Mouse (Mus musculus) hindbrain, postnatal 0 days (tissue): ENCODE results near the gene Slc29a3. TPM values are rescaled to one million over a fixed set of nuclear protein-coding genes. Genes with fewer than 3 reads are reported as not detected.

Experiments
- ATAC-seq: fragments of 200-750 bp; cut with Nextera tagmentation; 2 replicates; pipeline ENCODE4 v1.8.0; 2017; ENCODE audit warnings: mild to moderate bottlenecking, moderate TSS enrichment, moderate library complexity
- DNase-seq: peaks from one replicate; pipeline ENCODE4 v3.0.0-alpha.2; 2015; ENCODE audit warnings: low spot score
- H3K27ac ChIP-seq: fragments of 300-500 bp; sonication (generic); 2 replicates; pipeline ENCODE4 v1.5.1; 2014; ENCODE audit warnings: mild to moderate bottlenecking
- H3K27me3 ChIP-seq: fragments of 300-500 bp; sonication (generic); 2 replicates; pipeline ENCODE4 v1.6.1; 2014; ENCODE audit warnings: low read length, mixed read lengths; ENCODE audit not compliant: insufficient read depth
- H3K36me3 ChIP-seq: fragments of 300-500 bp; sonication (generic); 2 replicates; pipeline ENCODE4 v1.6.1; 2014; ENCODE audit warnings: low read length, mixed read lengths; ENCODE audit not compliant: insufficient read depth
- H3K4me1 ChIP-seq: fragments of 300-500 bp; sonication (generic); 2 replicates; pipeline ENCODE4 v1.6.1; 2014; ENCODE audit warnings: antibody characterized with exemption, low read length, mixed read lengths; ENCODE audit not compliant: insufficient read depth
- H3K4me2 ChIP-seq: fragments of 300-500 bp; sonication (generic); 2 replicates; pipeline ENCODE4 v1.6.1; 2014; ENCODE audit warnings: low read depth, mild to moderate bottlenecking, low read length, moderate library complexity, mixed read lengths
- H3K4me3 ChIP-seq: fragments of 300-500 bp; sonication (generic); 2 replicates; pipeline ENCODE4 v1.5.1; 2014; ENCODE audit warnings: low read length
- H3K9ac ChIP-seq: fragments of 300-500 bp; sonication (generic); replicated peaks from 2 replicates; pipeline ENCODE4 v1.6.1; 2014; ENCODE audit warnings: mild to moderate bottlenecking, low read length, moderate library complexity, mixed read lengths
- H3K9me3 ChIP-seq: fragments of 300-500 bp; sonication (generic); 2 replicates; pipeline ENCODE4 v1.6.1; 2016; ENCODE audit warnings: low read length, mixed read lengths
- CTCF ChIP-seq: IDR thresholded peaks from 2 replicates; pipeline ENCODE4 v1.5.1; 2016; ENCODE audit warnings: antibody characterized with exemption, control low read depth, low read depth
- WGBS: fragments of 180-500 bp; shearing (Covaris S2); extraction: QIAGEN DNeasy Blood & Tissue Kit; methylation state at CpG from one replicate; pipeline ENCODE4 v1.1.7; 2014; 5-methylcytosine and 5-hydroxymethylcytosine counted together
- polyA plus RNA-seq: library from polyadenylated mRNA; unstranded; fragments of >200 nt; fragmentation: Nextera tagmentation; extraction: Ambion mirVana; gene quantifications from 2 replicates; pipeline ENCODE4 v1.2.1, GENCODE M21; 2015
- total RNA-seq: library from RNA; depleted of rRNA; stranded (reverse); fragments of >200 nt; gene quantifications from 2 replicates; pipeline ENCODE4 v1.2.3, GENCODE M21; 2014

The Slc29a3 gene
- total and polyA plus RNA-seq, 2 experiments from 2014 or later: 9.1 to 10.0 TPM

- ATAC-seq (no peak), DNase-seq (no peak)
- Histone ChIP-seq H3K36me3 (no peaks in the 10 kb centered on the region), H3K27me3 (no peaks in the 10 kb centered on the region), H3K4me3 (no peak overlapping the region), H3K4me2 (no peak overlapping the region), H3K4me1 (no peaks in the 10 kb centered on the region), H3K9me3 (no peaks in the 10 kb centered on the region), H3K27ac (no peak overlapping the region), H3K9ac (no peak overlapping the region)
- WGBS: 86% methylated on average over 7 of the region's 7 CpGs
- no peak for TF ChIP-seq CTCF
Observed at GRCm38 (mm10) chr10:60768614-60769013, 16.0 kb upstream of the Slc29a3 start.

- Histone ChIP-seq H3K27me3 (no peaks in the 10 kb centered on the region), H3K27ac (no peak overlapping the region), H3K9me3 (no peaks in the 10 kb centered on the region), H3K4me1 (no peaks in the 10 kb centered on the region), H3K36me3 (no peaks in the 10 kb centered on the region), H3K4me2 (no peak overlapping the region), H3K4me3 (no peak overlapping the region), H3K9ac (no peak overlapping the region)
- 84% methylated on average over 7 of the region's 7 CpGs for WGBS
- no peak for DNase-seq
- no peak for ATAC-seq
- no peak for TF ChIP-seq CTCF
Observed at GRCm38 (mm10) chr10:60767400-60767799, 14.8 kb upstream of the Slc29a3 start.

GRCm38 (mm10) chr10:60762126-60762525, 9.5 kb upstream of the Slc29a3 start:
- 66% methylated on average over 1 of the region's 1 CpGs for WGBS
- no peak overlapping the region for H3K4me3 ChIP-seq
- no peak overlapping the region for H3K9ac ChIP-seq
- DNase-seq (no peak), ATAC-seq (no peak)
- H3K36me3 ChIP-seq: no peaks in the 10 kb centered on the region
- H3K4me2 ChIP-seq: no peak overlapping the region
- H3K27ac ChIP-seq: no peak overlapping the region
- no peak for TF ChIP-seq CTCF
- no peaks in the 10 kb centered on the region for H3K27me3 ChIP-seq
- H3K4me1 ChIP-seq: no peaks in the 10 kb centered on the region
- H3K9me3 ChIP-seq: no peaks in the 10 kb centered on the region

GRCm38 (mm10) chr10:60760377-60760776, 7.8 kb upstream of the Slc29a3 start:
- Histone ChIP-seq H3K9me3 (no peaks in the 10 kb centered on the region), H3K27ac (no peak overlapping the region), H3K4me1 (no peaks in the 10 kb centered on the region), H3K4me2 (no peak overlapping the region), H3K9ac (no peak overlapping the region), H3K36me3 (no peaks in the 10 kb centered on the region), H3K27me3 (no peaks in the 10 kb centered on the region), H3K4me3 (no peak overlapping the region)
- DNase-seq (peak; percentile 98), ATAC-seq (peak; percentile 83)
- 5% methylated on average over 14 of the region's 14 CpGs for WGBS
- peak; percentile 98 for TF ChIP-seq CTCF

GRCm38 (mm10) chr10:60756992-60757391, 4.4 kb upstream of the Slc29a3 start:
- no peak for ATAC-seq

GRCm38 (mm10) chr10:60756146-60756545, 3.6 kb upstream of the Slc29a3 start:
- Histone ChIP-seq H3K27ac (no peak overlapping the region), H3K4me1 (peaks cover 13% of the 10 kb centered on the region; the same call in 1 of the 2 replicates), H3K4me3 (no peak overlapping the region), H3K9me3 (no peaks in the 10 kb centered on the region), H3K36me3 (no peaks in the 10 kb centered on the region), H3K27me3 (no peaks in the 10 kb centered on the region), H3K4me2 (no peak overlapping the region), H3K9ac (no peak overlapping the region)
- no peak for TF ChIP-seq CTCF
- ATAC-seq (no peak), DNase-seq (no peak)

More at GRCm38 (mm10) chr10:60756992-60757391, 4.4 kb upstream of the Slc29a3 start:
- no peak overlapping the region for H3K27ac ChIP-seq
- H3K36me3 ChIP-seq: no peaks in the 10 kb centered on the region
- no peaks in the 10 kb centered on the region for H3K9me3 ChIP-seq
- peaks cover 5% of the 10 kb centered on the region; the same call in 1 of the 2 replicates for H3K4me1 ChIP-seq
- no peaks in the 10 kb centered on the region for H3K27me3 ChIP-seq
- H3K9ac ChIP-seq: no peak overlapping the region
- 7% methylated on average over 7 of the region's 7 CpGs for WGBS
- H3K4me3 ChIP-seq: no peak overlapping the region
- peak; percentile 87 for DNase-seq
- peak; percentile 88 for TF ChIP-seq CTCF
- no peak overlapping the region for H3K4me2 ChIP-seq

- Histone ChIP-seq H3K4me3 (no peak overlapping the region), H3K9ac (no peak overlapping the region), H3K9me3 (no peaks in the 10 kb centered on the region), H3K4me2 (no peak overlapping the region), H3K36me3 (no peaks in the 10 kb centered on the region), H3K27ac (no peak overlapping the region), H3K4me1 (peaks cover 13% of the 10 kb centered on the region; the same call in 1 of the 2 replicates), H3K27me3 (no peaks in the 10 kb centered on the region)
- no peak for TF ChIP-seq CTCF
- no peak for DNase-seq
- ATAC-seq: no peak
- 77% methylated on average over 8 of the region's 8 CpGs for WGBS
Observed at GRCm38 (mm10) chr10:60753941-60754340, 1.3 kb upstream of the Slc29a3 start.
